Mouse (Mus musculus): ENCODE measurements at regions not wholly inside any gene's neighbourhood (a gene's known extent, or its start where the extent isn't known, plus 50 kb on each side); places are given as distances from the start of the nearest gene placed in this dataset.

DNA sequence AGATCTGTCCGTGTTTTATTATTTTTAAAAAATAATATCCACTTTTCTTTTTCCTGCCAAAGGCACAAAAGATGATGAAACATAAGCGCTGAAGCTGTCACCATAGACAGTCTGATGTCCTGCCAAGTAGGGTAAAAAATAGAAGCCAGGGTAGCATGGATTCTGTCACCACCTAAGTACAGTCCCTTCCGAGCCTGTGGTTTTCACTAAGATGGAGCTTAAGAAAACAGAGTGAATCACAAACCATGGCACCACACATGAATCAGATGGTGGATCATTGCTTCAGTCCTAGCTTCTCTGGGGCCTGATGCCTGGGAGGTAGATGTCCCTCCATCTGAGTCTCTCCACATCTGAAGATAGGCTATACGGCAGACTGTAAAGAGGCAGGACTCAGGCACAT is 55.9 kb upstream of the Fmod start:
- peak; percentile 82 for DNase-seq

DNA sequence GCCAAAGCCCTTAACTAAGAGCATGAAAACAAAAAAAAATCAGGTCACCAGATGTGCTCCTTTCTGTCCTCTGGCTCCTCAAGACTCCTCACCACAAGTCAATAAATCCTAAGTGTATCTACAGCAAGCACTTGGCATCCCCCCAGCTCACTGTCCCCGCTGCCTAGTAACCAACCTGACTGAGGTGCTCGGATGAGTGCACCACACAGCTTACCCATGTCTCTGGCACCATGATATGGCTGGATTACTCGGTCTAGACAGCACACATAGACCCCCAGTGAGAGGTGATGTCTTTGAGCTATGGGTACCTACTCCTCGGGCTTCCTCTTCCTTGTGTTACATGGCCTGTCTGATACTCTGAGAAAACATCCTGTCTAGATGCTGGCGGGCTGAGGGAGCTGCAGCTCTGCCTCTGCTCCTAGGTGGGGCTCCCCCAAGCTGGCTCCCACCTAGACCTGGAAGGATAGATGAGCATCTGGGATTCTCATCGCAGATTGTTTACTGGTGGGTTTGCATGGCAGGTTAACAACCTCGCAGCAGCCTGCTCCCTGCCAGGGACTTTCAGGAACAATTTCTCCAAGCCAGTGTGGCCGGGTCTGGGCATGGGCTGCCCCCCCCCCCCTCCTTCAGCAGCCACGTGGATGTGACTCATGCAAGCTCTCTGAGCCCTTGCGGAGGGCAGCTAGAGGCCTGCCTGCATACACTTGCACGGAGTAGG is 57.2 kb upstream of the Prelp start:
- DNase-seq, result peak; percentile 97

DNA sequence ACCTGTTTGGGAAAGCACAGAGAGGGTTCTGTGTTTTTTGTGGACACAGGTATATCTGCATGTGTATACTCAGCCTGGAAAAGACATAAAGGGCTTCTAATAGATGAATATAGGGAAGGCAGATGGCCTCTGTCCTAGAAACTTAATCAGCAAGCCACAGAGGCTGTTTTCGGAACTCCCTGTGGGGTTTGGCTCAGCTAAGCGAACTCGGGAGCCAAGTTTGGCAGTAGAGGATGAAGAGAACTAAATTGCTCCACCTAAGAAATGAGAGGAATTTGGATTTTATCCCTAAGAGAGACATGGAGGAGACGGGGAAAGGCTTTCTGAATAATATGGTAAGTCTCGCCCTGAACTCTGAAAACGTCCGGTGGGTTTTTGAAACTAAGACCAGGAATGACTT is 56.0 kb upstream of the Prelp start:
- DNase-seq, result peak; percentile 97

DNA sequence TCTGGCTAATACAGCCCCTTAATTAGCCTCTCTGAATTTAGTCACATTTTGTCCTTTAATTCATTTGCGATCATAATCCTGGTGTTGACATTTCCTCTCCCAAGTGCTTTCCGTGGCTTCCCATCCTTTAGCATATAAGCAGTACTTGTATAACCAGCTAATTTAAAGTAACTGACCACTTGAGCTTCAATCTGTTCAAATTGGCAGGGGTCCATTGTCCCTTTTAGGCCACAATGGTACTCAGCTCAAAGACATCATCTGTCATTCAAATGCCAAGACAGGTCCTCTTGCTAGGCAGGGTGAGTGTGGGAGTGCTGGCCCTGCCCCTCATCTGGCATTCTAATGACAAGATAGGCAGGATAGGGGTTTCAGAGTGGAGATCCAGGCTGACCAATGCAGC is 52.6 kb upstream of the Prelp start:
- DNase-seq, result peak; percentile 64

DNA sequence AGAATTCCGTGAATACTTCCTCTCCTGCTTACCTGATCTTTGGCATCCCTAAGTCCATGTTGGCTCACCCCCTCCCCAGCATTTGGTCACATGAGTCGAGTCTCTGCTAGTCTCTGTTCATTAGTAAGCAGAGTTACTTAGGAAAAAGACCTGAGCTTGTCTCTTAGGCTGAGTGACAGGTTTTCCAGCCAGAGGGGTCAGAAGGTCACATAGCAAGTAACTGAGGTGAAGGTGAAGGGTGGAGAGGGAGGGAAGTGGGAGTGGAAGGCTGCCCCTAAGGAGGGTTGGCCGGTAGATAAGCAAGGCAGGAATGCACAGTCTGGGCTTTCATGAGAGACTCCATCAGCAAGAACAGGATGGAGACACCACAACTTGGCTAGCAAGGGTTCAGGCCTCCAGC is 50.1 kb upstream of the Prelp start:
- peak; percentile 57 for DNase-seq

Measured in heart, adult 11 months (tissue).